Mouse (Mus musculus) lung, postnatal 10 days (tissue): ENCODE data around the gene Asb10.

ENCODE experiments used
- DNase-seq: peaks from one replicate; pipeline ENCODE4 v3.0.0; 2021

The Asb10 gene

DNA sequence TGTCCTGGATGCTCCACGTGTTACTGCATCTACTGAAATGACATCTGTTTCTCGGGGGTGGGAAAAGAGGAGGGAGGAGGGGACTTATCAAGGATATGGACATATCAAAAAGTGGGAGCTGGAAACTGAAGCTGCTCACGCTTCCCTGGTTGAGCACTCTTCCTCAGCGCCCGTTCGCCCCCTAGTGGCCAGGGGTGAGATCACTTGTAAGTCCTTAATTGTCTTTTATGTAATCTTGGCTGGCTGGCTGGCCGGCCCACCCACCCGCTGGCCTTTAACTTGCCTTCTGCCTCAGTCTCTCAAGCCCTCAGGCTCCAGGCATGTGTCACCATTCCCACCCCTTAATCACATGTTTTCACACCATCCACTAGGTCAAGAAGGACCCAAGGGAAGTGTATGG, 54.7 kb downstream of the Asb10 start:
- peak; percentile 93 for DNase-seq

DNA sequence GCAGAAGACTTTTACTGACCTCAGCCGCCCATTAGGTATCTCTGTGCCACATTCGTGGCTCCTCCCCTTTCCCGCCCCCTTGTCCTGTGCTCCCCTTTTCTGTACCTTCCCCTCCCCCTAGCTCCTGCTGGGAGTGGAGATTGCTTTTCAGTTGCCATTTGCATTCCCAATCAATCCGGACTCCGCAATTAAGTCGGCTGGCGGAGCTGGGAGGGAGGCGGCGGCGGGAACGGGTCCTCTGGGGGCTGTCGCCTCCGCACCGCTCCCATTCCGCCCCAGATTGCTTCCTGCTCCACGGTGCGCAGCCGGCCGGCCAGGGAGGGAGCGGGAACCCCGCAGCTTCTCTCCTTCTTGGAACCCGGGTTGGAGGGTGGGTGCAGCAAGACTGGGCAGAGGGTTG, 55.8 kb downstream of the Asb10 start:
- no peak for DNase-seq

DNA sequence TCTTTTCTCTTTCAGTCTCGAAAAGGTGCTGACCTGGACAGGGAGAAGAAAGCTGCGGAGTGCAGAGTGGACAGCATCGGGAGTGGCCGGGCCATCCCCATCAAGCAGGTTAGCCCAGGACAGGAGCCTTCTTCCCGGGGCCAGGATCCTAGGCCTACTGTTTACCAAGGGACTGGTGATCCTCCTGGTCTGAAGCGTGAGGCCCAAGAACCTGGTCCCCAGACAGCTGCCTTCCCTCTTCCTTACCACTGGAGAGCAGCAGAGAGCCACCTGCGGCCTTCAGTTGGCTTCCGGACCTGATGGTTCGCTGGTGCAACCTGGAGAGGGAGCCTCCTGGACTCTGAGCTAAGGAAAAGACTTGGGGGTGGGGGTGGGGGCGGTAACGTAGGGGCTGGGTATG, 57.5 kb downstream of the Asb10 start:
- peak; percentile 76 for DNase-seq
